Mouse (Mus musculus): ENCODE results near the gene Eef1akmt3. TPM values are rescaled to one million over a fixed set of nuclear protein-coding genes. Genes with fewer than 3 reads are reported as not detected.

Eef1akmt3 gene
- 0.08 and 0.37 TPM in 2 replicates for polyA plus RNA-seq (2015; fragmentation: Nextera tagmentation; extraction: Ambion mirVana)

GRCm38 (mm10) chr10:127041274-127041766 is at the start of gene Eef1akmt3, which contains the start of gene Mettl1:
Gene Eef1akmt3, minus strand, starts transcription at chr10:127041513.
Gene Mettl1, plus strand, starts transcription at chr10:127041414.
- peaks cover 16% of the 10 kb centered on the region for H3K4me1 ChIP-seq
- peak; percentile 83 for ATAC-seq (replicated peaks)
- peak within 1 kb of the TSS; percentile 80 for H3K4me3 ChIP-seq
- H3K9me3 ChIP-seq = no peaks in the 10 kb centered on the region
- peak within 1 kb of the TSS; percentile 60 for H3K9ac ChIP-seq
- H3K27ac ChIP-seq = peak within 1 kb of the TSS; percentile 59
- H3K36me3 ChIP-seq (replicated peaks) = no peaks in the 10 kb centered on the region
- H3K4me2 ChIP-seq = peak within 1 kb of the TSS; percentile 91
- under 1% methylated on average over 28 of the region's 28 CpGs for WGBS
- H3K27me3 ChIP-seq (replicated peaks) = peaks cover 6% of the 10 kb centered on the region

- Histone ChIP-seq H3K36me3 (replicated peaks) (peaks cover 18% of the 10 kb centered on the region; the same call in 1 of the 2 replicates), H3K4me3 (peak overlapping the region; percentile 8), H3K4me1 (peaks cover 27% of the 10 kb centered on the region), H3K27ac (no peak overlapping the region), H3K9me3 (no peaks in the 10 kb centered on the region), H3K4me2 (peak overlapping the region; percentile 32), H3K9ac (no peak overlapping the region; the same call in 1 of the 2 replicates), H3K27me3 (replicated peaks) (peaks cover 31% of the 10 kb centered on the region)
- WGBS = 10% methylated on average over 57 of the region's 57 CpGs
- ATAC-seq (replicated peaks) = no peak
These were observed 49.5 kb upstream of the Eef1akmt3 start for GRCm38 (mm10) chr10:127090560-127091411.

GRCm38 (mm10) chr10:127085633-127086032 is 44.3 kb upstream of the Eef1akmt3 start:
- no peak for ATAC-seq (replicated peaks)
- Histone ChIP-seq H3K9me3 (no peaks in the 10 kb centered on the region), H3K36me3 (replicated peaks) (peaks cover 24% of the 10 kb centered on the region; the same call in 1 of the 2 replicates), H3K27me3 (replicated peaks) (peaks cover 28% of the 10 kb centered on the region), H3K4me1 (peaks cover 31% of the 10 kb centered on the region), H3K4me3 (no peak overlapping the region), H3K9ac (no peak overlapping the region), H3K4me2 (no peak overlapping the region), H3K27ac (no peak overlapping the region)
- WGBS = 77% methylated on average over 6 of the region's 6 CpGs

- H3K36me3 ChIP-seq (replicated peaks) = peaks cover 24% of the 10 kb centered on the region; the same call in 1 of the 2 replicates
These were observed 43.7 kb upstream of the Eef1akmt3 start for GRCm38 (mm10) chr10:127085052-127085451.

GRCm38 (mm10) chr10:127083915-127084306 is 42.6 kb upstream of the Eef1akmt3 start:
- H3K9me3 ChIP-seq = no peaks in the 10 kb centered on the region
- peaks cover 18% of the 10 kb centered on the region; the same call in 1 of the 2 replicates for H3K36me3 ChIP-seq (replicated peaks)
- H3K4me1 ChIP-seq = peaks cover 37% of the 10 kb centered on the region
- H3K9ac ChIP-seq = no peak overlapping the region
- ATAC-seq (replicated peaks) = no peak
- H3K27ac ChIP-seq = no peak overlapping the region
- peaks cover 10% of the 10 kb centered on the region for H3K27me3 ChIP-seq (replicated peaks)
- 64% methylated on average over 5 of the region's 5 CpGs for WGBS
- no peak overlapping the region for H3K4me3 ChIP-seq
- no peak overlapping the region for H3K4me2 ChIP-seq

More at GRCm38 (mm10) chr10:127085052-127085451, 43.7 kb upstream of the Eef1akmt3 start:
- WGBS = 87% methylated on average over 9 of the region's 9 CpGs
- Histone ChIP-seq H3K9ac (no peak overlapping the region), H3K27ac (no peak overlapping the region), H3K4me3 (no peak overlapping the region), H3K27me3 (replicated peaks) (peaks cover 22% of the 10 kb centered on the region), H3K4me2 (no peak overlapping the region), H3K4me1 (peaks cover 34% of the 10 kb centered on the region), H3K9me3 (no peaks in the 10 kb centered on the region)
- no peak for ATAC-seq (replicated peaks)

GRCm38 (mm10) chr10:127083292-127083914 is 42.1 kb upstream of the Eef1akmt3 start:
- Histone ChIP-seq H3K27ac (no peak overlapping the region), H3K4me1 (peaks cover 39% of the 10 kb centered on the region), H3K4me3 (no peak overlapping the region), H3K9ac (0 out of 2 replicates have a peak overlapping the region, but pooled peaks have one; percentile 3), H3K4me2 (no peak overlapping the region), H3K9me3 (no peaks in the 10 kb centered on the region), H3K36me3 (replicated peaks) (peaks cover 18% of the 10 kb centered on the region; the same call in 1 of the 2 replicates), H3K27me3 (replicated peaks) (0 out of 2 replicates have a peak, but pooled peaks cover 6% of the 10 kb centered on the region)
- no peak for ATAC-seq (replicated peaks)
- WGBS = 27% methylated on average over 8 of the region's 8 CpGs

GRCm38 (mm10) chr10:127081996-127082620 is 40.8 kb upstream of the Eef1akmt3 start:
- no peaks in the 10 kb centered on the region for H3K27me3 ChIP-seq (replicated peaks)
- peaks cover 7% of the 10 kb centered on the region; the same call in 1 of the 2 replicates for H3K36me3 ChIP-seq (replicated peaks)
- no peaks in the 10 kb centered on the region for H3K9me3 ChIP-seq
- H3K4me3 ChIP-seq = peak overlapping the region; percentile 87
- no peak for ATAC-seq (replicated peaks)
- H3K4me2 ChIP-seq = peak overlapping the region; percentile 89
- H3K4me1 ChIP-seq = peaks cover 52% of the 10 kb centered on the region
- peak overlapping the region; percentile 89; the same call in 1 of the 2 replicates for H3K9ac ChIP-seq
- 0 out of 2 replicates have a peak overlapping the region, but pooled peaks have one; percentile 18 for H3K27ac ChIP-seq
- WGBS = 21% methylated on average over 8 of the region's 8 CpGs

GRCm38 (mm10) chr10:127080901-127081780 is 39.8 kb upstream of the Eef1akmt3 start:
- H3K9ac ChIP-seq = peak overlapping the region; percentile 89
- H3K4me1 ChIP-seq = peaks cover 60% of the 10 kb centered on the region
- H3K36me3 ChIP-seq (replicated peaks) = peaks cover 6% of the 10 kb centered on the region; the same call in 1 of the 2 replicates
- ATAC-seq (replicated peaks) = no peak
- H3K4me2 ChIP-seq = peak overlapping the region; percentile 89
- no peaks in the 10 kb centered on the region for H3K9me3 ChIP-seq
- H3K27ac ChIP-seq = peak overlapping the region; percentile 18; the same call in 1 of the 2 replicates
- H3K4me3 ChIP-seq = peak overlapping the region; percentile 87
- no peaks in the 10 kb centered on the region for H3K27me3 ChIP-seq (replicated peaks)
- WGBS = 2% methylated on average over 48 of the region's 48 CpGs

GRCm38 (mm10) chr10:127079665-127080391 is 38.5 kb upstream of the Eef1akmt3 start:
- H3K27me3 ChIP-seq (replicated peaks) = no peaks in the 10 kb centered on the region
- H3K9me3 ChIP-seq = no peaks in the 10 kb centered on the region
- peak overlapping the region; percentile 89 for H3K9ac ChIP-seq
- peak overlapping the region; percentile 87 for H3K4me3 ChIP-seq
- H3K36me3 ChIP-seq (replicated peaks) = peaks cover 6% of the 10 kb centered on the region; the same call in 1 of the 2 replicates
- peaks cover 63% of the 10 kb centered on the region for H3K4me1 ChIP-seq
- peak overlapping the region; percentile 89 for H3K4me2 ChIP-seq
- peak overlapping the region; percentile 93 for H3K27ac ChIP-seq
- no peak for ATAC-seq (replicated peaks)
- WGBS = 2% methylated on average over 64 of the region's 70 CpGs

GRCm38 (mm10) chr10:127078677-127079575 is 37.6 kb upstream of the Eef1akmt3 start:
- H3K9me3 ChIP-seq = no peaks in the 10 kb centered on the region
- peaks cover 3% of the 10 kb centered on the region; the same call in 1 of the 2 replicates for H3K36me3 ChIP-seq (replicated peaks)
- H3K27me3 ChIP-seq (replicated peaks) = no peaks in the 10 kb centered on the region
- peaks cover 63% of the 10 kb centered on the region for H3K4me1 ChIP-seq
- H3K4me3 ChIP-seq = peak overlapping the region; percentile 87
- WGBS = 1% methylated on average over 39 of the region's 49 CpGs
- H3K4me2 ChIP-seq = peak overlapping the region; percentile 89
- peak; percentile 79 for ATAC-seq (replicated peaks)
- H3K9ac ChIP-seq = peak overlapping the region; percentile 89
- H3K27ac ChIP-seq = peak overlapping the region; percentile 93
